Mouse (Mus musculus) small intestine, adult 10 weeks (tissue): ENCODE measurements around the gene Vmn1r51. TPM values are rescaled to one million over a fixed set of nuclear protein-coding genes. Genes with fewer than 3 reads are reported as not detected.

Source experiments
- polyA plus RNA-seq: library from polyadenylated mRNA; stranded (reverse); fragments of 350-450 nt; fragmentation: Illumina TruSeq; extraction: RNeasy Lipid Tissue Mini Kit (QIAGEN cat#74804); gene quantifications from one replicate; pipeline ENCODE4 v1.2.3, GENCODE M21; 2014; ENCODE audit warnings: low replicate concordance

The Vmn1r51 gene
- not detected for polyA plus RNA-seq

GRCm38 (mm10) chr6:90122296-90122695 lies at the start of gene Vmn1r51:
Vmn1r51 (plus strand) TSS chr6:90122596.

GRCm38 (mm10) chr6:90078406-90078805 lies 44.0 kb upstream of the Vmn1r51 start, which contains the start of gene Vmn1r49:
Vmn1r49 (minus strand) TSS chr6:90078506.

GRCm38 (mm10) chr6:90101130-90101529 lies 21.3 kb upstream of the Vmn1r51 start, which contains the start of gene Vmn1r50:
Vmn1r50 (plus strand) TSS chr6:90101430.

GRCm38 (mm10) chr6:90174508-90174907 lies 52.1 kb downstream of the Vmn1r51 start, which contains the start of gene Vmn1r52:
Vmn1r52 (plus strand) TSS chr6:90174808.

Other genes starting within 250 kb of the Vmn1r51 start
- not detected for gene Vmn1r42, start 246.2 kb upstream of the Vmn1r51 start, polyA plus RNA-seq
- not detected for gene Vmn1r43, start 246.2 kb upstream of the Vmn1r51 start, polyA plus RNA-seq
- gene Vmn1r44, start 238.9 kb upstream of the Vmn1r51 start, polyA plus RNA-seq = not detected
- not detected for gene Vmn1r45, start 182.0 kb upstream of the Vmn1r51 start, polyA plus RNA-seq
- not detected for gene Vmn1r46, start 153.3 kb upstream of the Vmn1r51 start, polyA plus RNA-seq
- gene Vmn1r47, start 106.4 kb upstream of the Vmn1r51 start, polyA plus RNA-seq = not detected
- not detected for gene Vmn1r48, start 85.8 kb upstream of the Vmn1r51 start, polyA plus RNA-seq
- not detected for gene Vmn1r49, start 44.1 kb upstream of the Vmn1r51 start, polyA plus RNA-seq
- not detected for gene Vmn1r50, start 21.2 kb upstream of the Vmn1r51 start, polyA plus RNA-seq
- not detected for gene Vmn1r52, start 52.2 kb downstream of the Vmn1r51 start, polyA plus RNA-seq
- not detected for gene V1ra8, start 80.2 kb downstream of the Vmn1r51 start, polyA plus RNA-seq
- gene Vmn1r53, start 101.8 kb downstream of the Vmn1r51 start, polyA plus RNA-seq = not detected
- not detected for gene Vmn1r54, start 123.7 kb downstream of the Vmn1r51 start, polyA plus RNA-seq
- gene BC048671, start 178.6 kb downstream of the Vmn1r51 start, polyA plus RNA-seq = not detected
- not detected for gene Chst13, start 202.6 kb downstream of the Vmn1r51 start, polyA plus RNA-seq
- gene Uroc1, start 210.7 kb downstream of the Vmn1r51 start, polyA plus RNA-seq = not detected
- 8.7 TPM for gene Zxdc, start 246.9 kb downstream of the Vmn1r51 start, polyA plus RNA-seq